Mouse (Mus musculus) frontal cortex, adult (tissue): Measurements from ENCODE around the gene Atp2b4.

ENCODE experiments used
- ATAC-seq: cut with Nextera tagmentation; 2 replicates; pipeline ENCODE4 v1.9.2; 2017; ENCODE audit warnings: mild to moderate bottlenecking, moderate library complexity, mixed read lengths; ENCODE audit not compliant: low TSS enrichment

Atp2b4 gene

GRCm38 (mm10) chr1:133656811-133657210 is 144.0 kb downstream of the Atp2b4 start:
- no peak for ATAC-seq

DNA sequence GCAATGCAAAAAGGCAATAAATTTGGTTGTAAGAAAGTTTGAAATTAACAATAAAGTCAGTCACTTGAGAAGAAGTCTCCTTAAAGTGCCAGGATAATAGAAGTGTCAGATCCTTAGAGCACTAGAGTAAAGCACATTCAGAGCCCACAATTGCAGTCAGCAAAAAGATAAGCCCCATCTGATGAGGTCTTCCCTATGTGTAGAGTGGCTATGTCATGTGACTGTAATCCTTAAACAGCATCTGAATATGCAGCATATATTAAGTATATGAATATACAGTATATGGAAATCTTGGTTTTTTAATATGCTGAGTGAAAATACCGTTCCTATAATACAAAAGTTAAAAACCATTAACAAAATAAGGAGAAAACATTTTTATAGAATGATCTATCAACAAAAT is 147.8 kb downstream of the Atp2b4 start:
- no peak for ATAC-seq

DNA sequence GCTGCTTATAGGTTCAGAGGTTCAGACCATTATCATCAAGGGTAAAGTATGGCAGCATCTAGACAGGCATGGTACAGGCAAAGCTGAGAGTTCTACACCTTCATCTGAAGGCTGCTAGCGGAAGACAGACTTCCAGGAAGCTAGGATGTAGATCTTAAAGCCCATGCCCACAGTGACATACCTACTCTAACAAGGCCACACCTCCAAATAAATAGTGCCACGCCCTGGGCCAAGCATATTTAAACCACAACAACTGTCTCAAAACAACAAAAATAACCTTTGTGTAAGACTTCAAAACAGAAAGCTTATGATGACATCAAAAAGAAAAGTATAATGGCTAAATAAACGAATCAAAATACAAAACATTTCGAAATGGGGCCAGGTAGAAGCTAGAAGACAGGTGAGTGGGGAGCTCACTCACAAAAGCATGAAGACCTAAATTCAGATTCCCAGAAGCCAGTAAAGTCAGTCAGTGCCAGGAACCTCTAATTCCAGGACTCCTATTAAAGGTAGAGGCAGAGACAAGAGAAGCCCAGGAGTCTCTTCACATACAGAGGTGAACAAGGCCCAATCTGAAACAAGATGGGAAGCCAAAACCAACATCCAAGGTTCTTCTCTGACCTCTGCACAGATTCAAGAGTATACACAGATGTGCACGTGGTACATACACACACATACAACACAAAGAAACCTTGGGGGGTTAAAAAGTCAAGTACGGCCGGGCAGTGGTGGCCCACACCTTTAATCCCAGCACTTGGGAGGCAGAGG is 150.4 kb downstream of the Atp2b4 start:
- ATAC-seq = no peak
